Mouse (Mus musculus) layer of hippocampus, adult 9-10 months (tissue): Measurements from ENCODE around the gene 2510039O18Rik.

Source experiments
- DNase-seq: peaks from one replicate; pipeline ENCODE4 v3.0.0; 2022; ENCODE audit warnings: low spot score

2510039O18Rik gene

GRCm38 (mm10) chr4:147940576-147941044, at the start of gene 2510039O18Rik:
TSS of gene 2510039O18Rik (plus strand) at chr4:147940895.
- DNase-seq = peak; percentile 32

DNA sequence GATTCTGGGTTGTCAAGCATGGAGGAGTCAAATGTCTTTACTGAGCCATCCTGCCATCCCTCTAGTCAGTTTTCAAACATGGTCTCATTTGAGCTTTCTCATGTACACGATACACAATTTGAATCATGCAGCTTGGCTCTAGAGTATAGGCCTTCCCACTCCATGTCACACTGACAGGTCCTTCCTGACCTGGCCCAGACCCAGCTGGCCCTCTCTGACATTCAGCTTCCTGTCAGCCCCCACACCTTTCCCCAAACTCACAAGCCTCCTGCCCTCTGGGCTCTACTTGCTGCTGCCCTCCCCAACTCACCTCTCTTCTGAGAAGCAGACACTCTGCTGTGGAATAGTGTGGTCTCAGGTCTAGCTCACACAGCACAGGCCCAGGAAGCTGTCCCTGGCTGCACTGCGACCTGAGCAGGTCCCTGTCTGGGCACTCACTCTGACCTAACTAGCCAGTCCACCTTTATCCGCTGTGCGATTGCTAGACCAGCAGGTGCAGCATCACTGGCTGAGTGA, 44.8 kb upstream of the 2510039O18Rik start:
- no peak for DNase-seq

- no peak for DNase-seq
These were observed 44.3 kb upstream of the 2510039O18Rik start for GRCm38 (mm10) chr4:147896411-147896810.

DNA sequence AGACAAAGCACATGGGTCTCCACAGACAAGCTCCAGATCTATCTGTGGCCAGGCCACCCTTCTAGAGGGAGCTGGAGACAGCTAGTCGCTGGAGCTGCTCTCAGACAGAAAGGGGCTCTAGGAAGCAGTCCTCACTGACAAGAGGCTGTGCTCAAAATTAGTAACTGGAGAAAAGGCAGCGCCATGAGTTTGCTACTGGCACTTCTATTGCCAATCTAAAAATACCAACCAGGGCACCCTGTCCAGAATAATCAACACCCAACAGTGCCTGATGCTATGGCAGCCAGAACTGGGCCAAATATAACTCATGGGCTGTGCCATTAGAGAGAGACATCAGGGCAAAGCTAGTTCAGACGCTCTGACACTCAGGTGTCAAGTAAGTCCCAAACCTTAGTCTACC, 43.3 kb upstream of the 2510039O18Rik start:
- DNase-seq = no peak

DNA sequence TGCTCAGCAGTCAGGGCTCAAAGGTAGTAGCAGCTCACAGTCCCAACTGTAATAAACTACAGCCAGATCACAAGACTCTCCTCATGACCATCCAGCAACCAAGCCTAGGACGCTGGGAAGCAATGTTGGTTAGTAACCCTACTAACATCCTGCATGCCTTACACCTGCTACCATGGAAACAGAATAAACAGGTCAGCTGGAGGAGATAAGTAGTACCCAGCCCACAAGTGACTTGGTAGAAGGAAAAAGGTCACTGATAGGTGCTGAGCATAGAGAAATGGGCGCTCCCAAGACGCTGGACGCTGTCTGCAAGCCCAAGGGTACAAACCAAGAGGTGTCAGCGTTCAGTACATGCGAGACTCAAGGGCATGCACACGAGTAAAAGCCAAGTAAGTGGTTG, 40.2 kb upstream of the 2510039O18Rik start:
- DNase-seq = no peak

- no peak for DNase-seq
These were observed 37.7 kb upstream of the 2510039O18Rik start for GRCm38 (mm10) chr4:147902906-147903500.

DNA sequence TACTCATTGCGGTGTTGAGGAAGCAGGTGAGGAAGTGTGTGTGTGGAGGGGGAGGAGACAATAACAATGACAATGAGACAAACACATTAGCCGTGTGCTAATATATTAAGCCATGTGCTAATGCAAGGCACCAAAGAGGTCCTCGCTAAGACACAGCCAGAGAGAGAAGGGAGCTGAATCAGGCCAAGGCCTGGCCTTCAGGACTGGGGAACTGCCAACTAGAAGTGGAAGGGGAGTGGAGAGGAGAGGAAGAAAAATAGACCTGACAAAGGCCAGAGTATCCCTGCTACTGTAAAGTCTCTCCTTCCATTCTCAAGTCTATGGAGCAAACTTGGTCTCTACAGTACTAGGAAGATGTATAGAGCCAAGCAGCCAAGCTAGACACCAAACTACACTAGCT, 37.1 kb upstream of the 2510039O18Rik start:
- no peak for DNase-seq

DNA sequence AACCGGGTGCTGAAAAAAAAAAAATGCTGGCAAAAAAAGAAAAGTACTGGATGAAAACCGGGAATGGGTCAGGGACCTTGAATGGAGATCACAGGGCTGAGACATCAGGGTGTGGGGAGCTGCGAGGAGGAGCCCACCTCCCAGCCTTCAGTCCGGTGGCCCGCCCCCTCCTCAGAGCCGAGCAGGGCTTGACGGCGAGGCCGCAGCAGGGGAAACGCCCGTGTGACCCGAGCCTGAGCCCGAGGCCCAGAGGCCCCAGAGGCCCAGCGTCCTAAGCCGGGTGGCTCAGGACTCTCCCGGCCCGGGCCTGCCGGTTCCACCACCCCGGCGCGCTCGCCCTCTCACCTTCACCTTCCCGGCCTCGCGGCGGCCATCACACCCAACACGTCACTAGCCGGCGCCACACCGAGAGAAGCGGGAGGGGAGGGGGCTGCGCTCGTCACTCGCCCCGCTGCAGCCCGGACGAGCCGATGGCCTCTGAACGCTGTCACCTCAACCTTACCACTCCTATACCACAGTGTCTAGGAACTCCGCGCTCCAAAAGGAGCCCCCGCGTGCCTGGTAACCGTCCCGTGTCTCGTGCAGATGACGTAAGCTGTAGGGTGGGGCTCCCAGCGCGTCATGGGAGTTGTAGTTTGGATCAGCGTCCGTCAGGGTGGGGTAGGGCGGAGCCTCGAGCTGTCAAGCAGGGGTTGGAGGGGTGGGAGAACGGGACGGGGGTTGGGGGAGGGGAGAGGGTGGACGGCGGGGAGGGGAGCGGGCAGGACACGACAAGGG, 36.2 kb upstream of the 2510039O18Rik start, which contains the start of gene Mfn2:
TSS of gene Mfn2 (minus strand) at position 392 of the 777 bp plus-strand sequence.
- peak; percentile 94 for DNase-seq

GRCm38 (mm10) chr4:147905090-147905659, 35.5 kb upstream of the 2510039O18Rik start:
- peak; percentile 27 for DNase-seq

- no peak for DNase-seq
These were observed 34.5 kb upstream of the 2510039O18Rik start for GRCm38 (mm10) chr4:147906230-147906629.

DNA sequence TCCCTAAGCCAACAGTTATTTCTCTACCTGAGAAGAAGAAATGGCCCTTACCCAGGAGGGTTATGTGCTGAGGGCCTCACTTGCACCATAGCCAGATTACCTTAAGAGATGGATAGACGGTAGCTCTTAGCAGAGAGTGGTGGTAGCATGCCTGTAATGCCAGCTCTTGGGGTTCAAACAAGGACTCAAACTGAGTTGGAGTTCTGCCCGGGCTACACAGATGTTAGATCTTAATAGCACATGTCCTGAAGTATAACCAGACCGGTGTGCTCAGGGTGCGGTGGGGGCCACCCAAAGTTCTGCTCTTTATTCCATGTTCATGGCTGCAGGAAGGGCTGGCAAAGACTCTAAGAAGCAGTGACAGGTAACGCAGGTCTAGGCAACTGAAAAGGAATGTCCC, 31.2 kb upstream of the 2510039O18Rik start:
- DNase-seq = no peak

- no peak for DNase-seq
These were observed 22.1 kb upstream of the 2510039O18Rik start for GRCm38 (mm10) chr4:147918459-147919121.

DNA sequence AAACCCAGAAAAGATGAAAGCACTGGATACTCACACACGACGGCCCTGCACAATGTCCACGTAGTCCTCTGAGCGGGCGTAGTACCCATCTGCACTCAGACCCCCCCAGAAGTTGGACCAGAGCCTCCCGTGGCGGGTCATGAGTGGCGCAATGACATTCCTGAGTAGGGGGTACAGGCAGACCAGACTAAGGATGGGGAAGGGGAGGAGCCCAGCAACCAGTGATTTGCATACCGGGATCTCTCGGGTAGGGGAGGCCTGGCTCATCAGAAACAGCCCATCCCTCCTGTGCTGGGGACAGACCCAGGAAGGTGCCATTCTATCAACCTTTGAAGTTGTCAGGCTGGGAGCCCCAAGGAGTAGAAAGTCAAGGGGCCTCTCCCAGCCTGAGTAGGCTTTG, 19.7 kb upstream of the 2510039O18Rik start:
- no peak for DNase-seq

DNA sequence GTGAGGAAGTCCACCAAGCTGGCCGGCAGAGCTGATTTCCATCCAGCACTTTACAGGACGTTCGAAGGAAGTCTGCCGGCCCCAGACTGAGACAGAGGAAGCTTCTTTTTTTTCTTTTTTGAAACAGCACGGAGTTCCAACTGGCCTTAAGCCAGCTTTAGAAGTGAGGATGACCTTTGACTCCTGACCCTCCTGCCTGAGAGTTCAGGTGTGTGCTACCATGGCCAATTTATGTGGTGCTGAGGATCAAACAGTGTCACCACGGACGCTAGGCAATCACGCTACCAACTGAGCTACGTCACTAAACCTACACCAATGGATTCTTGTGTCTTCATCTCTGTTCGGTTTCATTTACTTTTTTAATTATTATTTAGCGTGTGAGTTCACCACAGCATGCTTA, 18.4 kb upstream of the 2510039O18Rik start:
- no peak for DNase-seq

DNA sequence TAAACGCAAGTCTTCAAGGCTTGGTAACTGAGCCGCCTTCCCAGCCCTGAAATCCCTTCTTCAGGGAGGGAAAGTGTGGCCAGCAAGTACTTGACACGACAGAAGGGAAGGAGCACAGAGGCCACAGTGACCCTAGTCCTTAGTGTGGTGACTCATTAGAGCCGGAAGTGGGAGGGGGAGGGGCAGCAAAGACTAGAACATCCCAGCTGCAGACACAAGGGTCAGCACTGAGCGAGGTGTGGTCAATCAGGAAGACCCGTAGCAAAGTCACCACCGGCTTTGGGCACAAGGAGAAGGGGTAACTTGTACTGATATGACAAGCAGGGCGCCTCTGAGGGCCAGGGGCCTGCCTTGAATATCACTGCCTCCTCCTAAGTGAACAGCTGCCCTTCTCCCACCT, 13.0 kb upstream of the 2510039O18Rik start:
- DNase-seq = no peak

DNA sequence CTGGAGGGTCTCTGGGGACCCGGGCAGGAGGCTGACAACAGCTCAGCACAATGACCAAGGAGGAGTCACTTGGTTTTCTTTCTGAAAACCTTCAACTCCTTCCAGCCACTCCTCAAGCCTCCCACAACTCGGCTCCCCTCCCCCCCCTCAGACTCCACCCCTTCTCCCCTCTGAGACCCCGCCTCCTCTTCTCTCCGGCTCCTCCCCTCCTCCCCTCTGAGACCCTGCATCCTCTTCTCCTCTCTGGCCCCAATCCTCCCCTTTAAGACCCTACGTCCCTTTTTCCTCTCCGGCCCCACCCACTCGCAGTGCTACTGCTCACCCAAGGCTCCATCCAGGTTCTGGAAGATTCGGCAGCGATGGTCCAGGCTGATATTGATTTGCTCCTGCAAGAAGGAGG, 12.6 kb upstream of the 2510039O18Rik start:
- DNase-seq = no peak

- no peak for DNase-seq
These were observed 12.2 kb upstream of the 2510039O18Rik start for GRCm38 (mm10) chr4:147928540-147928939.

GRCm38 (mm10) chr4:147930946-147931345, 9.7 kb upstream of the 2510039O18Rik start:
- no peak for DNase-seq

DNA sequence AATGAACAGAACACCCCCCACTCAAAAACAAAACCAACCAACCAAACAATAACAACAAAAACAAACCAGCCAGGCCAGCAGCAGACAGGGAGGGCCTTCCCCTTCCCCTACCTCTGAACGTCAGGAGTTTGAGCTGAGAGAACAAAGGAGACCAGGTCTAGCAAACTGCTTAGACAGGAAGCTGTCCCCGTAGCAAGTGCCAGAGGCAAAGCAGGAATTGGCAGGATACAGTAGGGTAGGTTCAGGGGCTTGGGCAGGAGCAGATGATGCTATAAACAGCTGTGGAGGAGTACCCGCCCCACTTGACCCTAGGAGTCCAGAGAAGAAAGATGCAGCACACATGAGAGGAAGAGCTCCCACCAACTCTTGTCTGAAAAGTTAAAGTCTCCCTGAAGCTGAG, 6.6 kb upstream of the 2510039O18Rik start:
- no peak for DNase-seq

DNA sequence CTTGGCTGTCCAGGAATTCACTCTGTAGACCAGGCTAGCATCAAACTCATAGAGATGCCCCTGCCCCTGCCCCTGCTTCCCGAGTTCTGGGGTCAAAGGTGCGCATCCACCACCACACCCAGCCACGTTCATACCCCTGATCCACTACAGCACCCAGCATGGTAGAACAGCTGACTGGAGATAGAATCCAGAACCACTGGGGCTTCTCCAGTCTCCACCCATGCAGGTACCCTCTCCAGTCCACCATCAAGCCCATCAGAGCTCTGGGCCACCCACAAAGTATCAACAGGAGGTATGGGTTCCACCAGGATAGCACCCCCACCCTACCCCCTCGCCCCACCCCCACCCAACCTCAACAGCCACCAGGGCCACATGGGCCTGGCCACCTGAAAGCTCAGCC, 6.1 kb upstream of the 2510039O18Rik start:
- no peak for DNase-seq

DNA sequence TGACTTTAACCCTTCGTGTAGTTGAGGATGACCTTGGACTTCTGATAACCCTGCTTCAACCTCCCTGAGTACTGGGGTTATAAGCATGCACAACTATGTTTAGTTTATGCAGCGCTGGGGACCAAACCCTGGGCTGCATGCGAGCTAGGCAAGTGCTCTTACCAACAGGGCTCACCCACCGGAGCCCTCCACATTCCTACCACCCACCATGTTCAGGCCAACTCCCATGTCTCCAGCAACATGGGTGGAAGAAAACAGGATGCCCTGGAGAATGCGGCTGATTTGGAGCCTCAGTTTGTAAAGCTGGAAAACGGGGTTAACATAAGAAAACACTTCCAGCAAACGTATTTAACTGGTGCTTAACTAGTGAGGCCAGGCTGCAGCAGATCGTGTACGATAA, 4.8 kb upstream of the 2510039O18Rik start:
- no peak for DNase-seq

DNA sequence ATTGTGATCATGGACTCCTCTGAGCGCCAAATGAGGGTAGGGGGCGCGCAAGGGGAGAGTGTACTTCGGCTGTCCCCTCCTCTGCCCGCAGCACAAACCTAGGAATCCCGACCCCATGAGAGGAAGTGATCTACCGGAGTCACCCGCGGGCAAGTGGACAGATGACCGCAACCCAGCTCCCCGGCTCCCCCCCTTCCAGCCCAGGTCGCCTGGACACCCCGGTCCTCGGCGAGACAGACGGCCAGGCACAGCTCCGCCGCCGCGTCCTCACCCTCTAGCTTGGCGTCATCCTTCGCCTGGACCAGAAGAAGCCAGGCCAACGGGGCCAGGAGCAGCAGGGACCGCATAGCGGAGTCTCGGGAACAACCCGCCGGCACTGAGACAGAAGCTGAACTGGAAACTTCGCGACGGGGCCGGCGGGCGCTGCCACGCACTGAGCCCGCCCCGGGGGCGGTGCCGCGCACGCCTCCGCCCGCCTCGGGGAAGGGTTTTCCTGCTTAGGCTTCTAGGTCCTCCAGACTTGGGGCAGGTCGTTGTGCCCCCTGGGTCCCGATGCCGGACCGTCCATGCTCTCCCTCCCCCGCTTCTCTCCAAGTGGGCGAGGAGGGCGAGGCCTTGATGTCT, 4.3 kb upstream of the 2510039O18Rik start, which contains the start of gene Plod1:
TSS of gene Plod1 (minus strand) at position 437 of the 624 bp plus-strand sequence.
- peak; percentile 40 for DNase-seq
